Mouse (Mus musculus) olfactory bulb, adult 2 months (tissue): ENCODE data around the gene Dse.

Source experiments
- CTCF ChIP-seq: fragments of 200-500 bp; IDR thresholded peaks from 2 replicates; pipeline ENCODE4 v1.5.1; 2012; ENCODE audit warnings: low read depth, mild to moderate bottlenecking, low read length, moderate library complexity; ENCODE audit not compliant: insufficient read depth
- POLR2A ChIP-seq: fragments of 200-500 bp; IDR thresholded peaks from 2 replicates; pipeline ENCODE4 v1.6.1; 2012; ENCODE audit warnings: mild to moderate bottlenecking, low read depth, low read length, moderate library complexity; ENCODE audit not compliant: insufficient read depth

DNA sequence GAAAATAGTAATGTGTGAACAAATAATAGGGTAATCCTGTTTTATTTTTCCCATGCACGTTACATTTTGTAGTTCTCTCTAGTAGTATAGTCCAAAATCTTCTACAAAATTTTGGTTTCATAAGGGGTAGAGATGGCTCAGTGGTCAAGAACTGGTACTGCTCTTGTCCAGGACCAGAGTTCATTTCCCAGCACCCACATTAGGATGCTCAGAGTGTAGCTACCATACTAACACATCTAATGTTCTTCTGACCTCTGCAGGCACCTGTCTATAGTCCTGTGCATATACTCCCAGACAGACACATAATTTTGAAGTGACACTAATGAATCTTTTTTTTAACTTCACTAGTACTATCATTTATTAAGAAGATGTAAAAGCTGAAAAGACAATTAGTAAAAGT is 1.7 kb downstream of the Dse start:
- TF ChIP-seq CTCF (no peak), POLR2A (no peak)
